Mouse (Mus musculus) heart, postnatal 14 days (tissue): ENCODE results near the gene Mon2. TPM values are rescaled to one million over a fixed set of nuclear protein-coding genes. Genes with fewer than 3 reads are reported as not detected.
"Not testable (repeated sequence)": the region's sequence is repeated elsewhere in the genome, so short reads cannot be mapped to it uniquely, and the experiment has no call there.

Experiments
- DNase-seq, 2 experiments: peaks; one replicate each; pipeline ENCODE4 v3.0.0; 2021 to 2022
- intact Hi-C: fragments of 180-260 bp; cut with DNase I; formaldehyde crosslinking; loops from one replicate; pipeline ENCODE4 v1.15.1; 2025
- total RNA-seq, 2 experiments: library from RNA; stranded (reverse); gene quantifications; 2 replicates each; pipeline ENCODE4 v1.2.3; 2021

Mon2 gene
- total RNA-seq, 2 experiments from 2014 or later = 51.1 to 51.4 TPM

- DNase-seq = no peak
- intact Hi-C loops = no loop called here
Observed at GRCm38 (mm10) chr10:123071997-123072396, 4.3 kb downstream of the Mon2 start.

DNA sequence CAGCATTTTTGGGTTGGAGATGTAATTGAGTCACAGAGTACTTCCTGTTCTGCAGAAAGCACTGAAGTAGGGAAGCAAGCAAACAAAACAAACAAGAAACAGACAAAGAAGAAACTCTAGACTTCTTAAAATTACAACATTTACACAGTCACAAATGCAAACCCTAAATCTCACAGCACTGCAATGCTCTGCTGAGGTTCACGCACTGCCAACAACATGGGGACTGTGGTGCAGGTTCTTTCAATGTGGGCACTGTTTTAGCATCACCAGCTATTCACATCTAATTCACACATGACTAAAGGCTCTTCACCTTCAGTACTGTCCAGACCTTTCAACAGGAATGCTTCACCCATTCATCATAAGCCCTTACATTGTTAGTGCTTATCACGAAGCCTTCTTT, 13.3 kb downstream of the Mon2 start:
- intact Hi-C loops = no loop called here
- no peak for DNase-seq

- DNase-seq = peak; percentile 21 to 31
- intact Hi-C loops = no loop called here
Observed at GRCm38 (mm10) chr10:123060831-123061230, 15.5 kb downstream of the Mon2 start.

DNA sequence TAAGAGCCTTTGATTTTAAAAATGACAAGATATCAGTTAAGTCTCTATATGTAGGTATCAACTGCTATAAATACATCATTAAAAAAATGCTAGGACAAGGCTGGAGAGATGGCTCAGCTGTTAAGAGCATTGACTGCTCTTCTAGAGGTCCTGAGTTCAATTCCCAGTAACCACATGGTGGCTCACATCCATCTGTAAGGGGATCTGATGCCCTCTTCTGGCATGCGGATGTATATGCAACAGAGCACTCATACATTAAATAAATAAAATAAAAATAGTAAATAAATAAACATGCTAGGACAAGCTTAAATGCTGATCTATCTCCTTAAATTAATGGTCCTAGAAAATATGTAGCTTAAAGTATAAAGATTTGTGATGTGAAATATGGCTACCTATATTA, 19.2 kb downstream of the Mon2 start:
- intact Hi-C loops = no loop called here
- DNase-seq = no peak

DNA sequence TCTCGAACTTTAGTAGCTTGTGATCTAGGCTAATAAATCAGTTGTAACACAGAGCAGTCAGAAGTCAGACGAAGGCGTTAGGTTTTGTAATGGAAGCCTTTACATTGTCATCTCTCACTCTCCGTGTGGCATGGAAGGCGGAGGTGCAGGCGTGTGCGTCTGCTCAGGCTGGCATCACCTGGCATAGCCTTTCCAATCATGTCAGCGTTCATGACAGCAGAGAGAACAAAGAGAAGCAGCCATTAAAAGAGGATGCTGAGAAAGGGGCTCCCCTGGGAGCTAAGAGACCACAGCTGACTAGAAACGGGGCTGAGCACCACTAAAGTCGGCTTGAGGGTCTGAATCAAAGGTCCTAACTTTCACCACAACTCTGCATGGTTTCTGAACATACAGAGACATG, 19.8 kb downstream of the Mon2 start:
- intact Hi-C loops = no loop called here
- no peak for DNase-seq

DNA sequence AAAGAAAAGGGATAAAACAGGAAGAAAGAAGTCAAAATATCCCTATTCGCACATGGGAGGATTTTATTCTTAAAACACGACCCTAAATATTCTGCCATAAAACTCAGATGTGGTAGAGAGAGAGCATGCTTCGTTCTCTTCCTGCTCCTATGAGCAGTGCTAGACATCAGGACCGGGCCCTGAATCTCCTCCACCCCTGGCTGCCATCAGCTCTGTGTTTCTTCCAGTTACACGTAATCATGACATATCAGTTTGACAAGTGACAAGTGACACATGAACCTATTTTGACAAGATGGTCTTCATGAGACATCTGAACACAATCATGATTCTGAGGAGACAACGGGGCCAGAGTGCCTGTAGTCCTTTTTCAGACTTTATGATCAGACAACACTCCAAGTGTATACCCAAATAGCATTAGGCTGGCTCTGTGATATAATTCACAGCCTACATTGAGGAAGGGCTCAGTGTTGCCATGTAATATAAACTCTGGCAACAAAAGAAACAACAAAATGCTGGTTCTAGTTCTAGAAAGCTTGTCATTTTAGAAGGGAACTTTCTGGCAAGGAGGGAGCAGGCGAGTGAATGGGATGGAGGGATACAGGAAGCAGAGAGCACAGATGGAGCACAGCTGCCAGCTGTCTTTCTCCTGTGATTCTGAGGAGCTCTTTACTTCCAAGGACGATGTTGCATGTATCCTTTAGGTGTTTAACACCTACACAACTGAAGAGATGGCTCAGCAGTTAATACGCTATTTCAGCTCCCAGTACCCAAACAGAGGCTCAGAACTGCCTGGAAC, 20.9 kb downstream of the Mon2 start:
- intact Hi-C loops = no loop called here
- DNase-seq = no peak

DNA sequence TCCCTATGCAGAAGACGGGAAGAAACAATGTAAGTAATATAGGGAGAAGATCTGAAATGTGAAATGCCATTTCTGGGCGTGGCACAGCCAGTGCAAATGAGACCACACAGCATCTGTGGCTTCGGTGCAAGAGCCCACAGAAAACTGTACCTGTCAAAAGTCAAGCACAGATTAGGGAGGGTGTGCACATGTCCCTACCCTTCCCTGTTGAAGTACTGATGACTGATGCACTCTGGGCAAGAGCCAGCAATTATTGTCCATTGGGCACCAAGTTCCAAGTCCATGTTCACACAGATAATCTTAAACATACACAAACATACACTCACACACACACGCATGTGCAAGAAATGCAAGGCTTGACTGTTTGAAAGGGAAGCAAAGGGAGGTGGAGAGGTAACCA, 22.7 kb downstream of the Mon2 start:
- intact Hi-C loops = no loop called here
- DNase-seq = no peak

DNA sequence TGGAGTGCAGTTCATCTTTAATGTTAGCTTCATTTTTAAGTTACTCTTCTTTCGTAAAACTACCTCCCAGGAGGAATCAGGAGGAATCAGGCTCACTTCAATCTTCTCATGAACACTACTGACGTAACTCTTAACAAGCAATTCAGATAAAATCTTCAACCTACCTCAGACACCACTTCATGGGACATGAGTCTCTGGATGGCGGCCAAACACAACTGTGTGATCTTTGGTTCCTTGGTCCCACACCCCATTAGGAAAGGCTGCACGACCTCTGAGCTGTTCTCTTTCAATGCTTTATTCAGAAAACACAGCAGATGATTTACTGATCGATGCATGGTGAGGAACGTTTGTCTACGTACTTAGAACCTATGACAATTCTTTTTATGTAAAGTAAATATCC, 24.3 kb downstream of the Mon2 start:
- intact Hi-C loops = no loop called here
- DNase-seq = no peak

DNA sequence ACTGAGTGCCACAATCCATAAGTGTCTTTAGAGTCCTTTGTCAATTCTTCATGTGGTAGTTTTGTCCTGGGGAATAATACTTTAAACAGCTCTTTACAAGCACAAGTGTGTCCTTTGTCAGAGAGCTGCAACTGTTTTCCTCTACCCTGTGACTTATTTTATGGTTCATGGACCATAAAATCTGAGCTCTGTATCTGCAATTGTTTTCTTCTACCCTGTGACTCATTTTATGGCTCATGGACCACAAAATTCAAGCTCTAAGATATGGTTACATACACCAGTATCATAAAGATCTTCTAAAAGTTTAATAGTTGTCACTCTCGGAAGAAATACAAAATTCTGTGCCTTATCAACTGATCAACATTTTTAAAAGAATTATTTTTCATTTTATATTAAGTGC, 27.6 kb downstream of the Mon2 start:
- no peak for DNase-seq
- intact Hi-C loops = no loop called here

- no peak for DNase-seq
- intact Hi-C loops = loop anchor here (5.0 kb wide), 1 partner anchor 52 kb away; no protein-coding TSS in a partner anchor
Observed at GRCm38 (mm10) chr10:123039936-123040335, 36.4 kb downstream of the Mon2 start.

- intact Hi-C loops = no loop called here
- DNase-seq = no peak
Observed at GRCm38 (mm10) chr10:123032078-123032646, 44.1 kb downstream of the Mon2 start.

DNA sequence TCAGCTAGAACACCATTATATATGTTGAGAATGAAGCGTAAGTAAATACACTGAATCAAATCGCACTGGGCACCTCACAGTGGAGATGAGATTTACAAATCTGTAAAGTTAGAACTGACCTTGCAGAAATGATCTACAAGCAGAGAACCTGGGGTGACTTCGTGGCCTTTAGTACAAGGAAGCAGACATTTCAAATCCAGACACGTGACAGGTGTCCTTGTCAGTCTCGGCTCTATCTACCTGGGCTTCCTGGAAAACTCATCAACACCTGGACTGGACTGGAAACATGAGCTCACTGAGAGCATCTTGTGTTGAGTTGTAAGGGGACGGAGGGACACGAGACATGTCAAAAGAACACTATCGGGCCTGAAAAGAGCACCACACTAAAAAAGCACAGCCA, 44.9 kb downstream of the Mon2 start:
- intact Hi-C loops = no loop called here
- no peak for DNase-seq

GRCm38 (mm10) chr10:123030589-123030988, 45.7 kb downstream of the Mon2 start:
- intact Hi-C loops = no loop called here
- DNase-seq = no peak

- intact Hi-C loops = no loop called here
- no peak for DNase-seq
Observed at GRCm38 (mm10) chr10:123028949-123029348, 47.4 kb downstream of the Mon2 start.

GRCm38 (mm10) chr10:123026736-123027135, 49.6 kb downstream of the Mon2 start:
- peak in 1 of 2 experiments; percentile 43 for DNase-seq
- intact Hi-C loops = not testable (repeated sequence)

DNA sequence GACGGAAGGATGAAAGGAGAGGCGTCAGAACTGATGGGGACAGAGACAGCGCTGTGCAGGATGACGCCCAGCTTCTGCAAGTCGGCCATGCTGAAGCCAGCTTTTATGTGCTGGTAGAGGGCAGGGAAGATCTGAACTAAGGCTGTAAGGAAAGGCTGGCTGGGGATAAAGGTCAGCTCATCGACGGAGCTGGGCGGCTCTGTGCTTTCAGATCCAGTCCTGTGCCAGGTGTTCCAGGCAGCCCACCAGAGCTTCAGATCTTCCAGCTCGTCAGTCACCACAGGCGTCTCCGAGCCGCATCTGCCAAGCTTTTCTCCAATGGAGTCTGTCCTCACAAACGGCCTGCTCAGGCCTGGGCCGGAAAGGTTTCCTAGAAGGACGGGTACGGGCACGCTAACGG, 62.9 kb downstream of the Mon2 start:
- intact Hi-C loops = no loop called here
- DNase-seq = no peak

DNA sequence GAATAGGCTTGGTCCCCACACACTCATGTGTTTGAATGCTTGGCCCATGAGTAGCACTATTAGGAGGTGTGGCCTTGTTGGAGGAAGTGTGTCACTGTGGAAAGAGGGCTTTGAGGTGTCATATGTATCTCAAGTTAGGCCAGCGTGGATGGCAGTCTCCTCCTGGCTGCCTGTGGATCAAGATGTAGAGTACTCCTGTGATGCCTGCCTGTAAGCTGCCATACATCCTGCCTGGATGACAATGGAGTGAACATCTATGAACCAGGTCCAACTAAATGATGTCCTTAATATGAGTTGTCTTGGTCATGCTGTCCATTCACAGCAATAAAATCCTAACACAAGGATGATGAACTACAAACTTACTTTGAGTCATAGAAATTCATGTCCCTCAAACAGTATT, 64.9 kb downstream of the Mon2 start:
- intact Hi-C loops = no loop called here
- no peak for DNase-seq

DNA sequence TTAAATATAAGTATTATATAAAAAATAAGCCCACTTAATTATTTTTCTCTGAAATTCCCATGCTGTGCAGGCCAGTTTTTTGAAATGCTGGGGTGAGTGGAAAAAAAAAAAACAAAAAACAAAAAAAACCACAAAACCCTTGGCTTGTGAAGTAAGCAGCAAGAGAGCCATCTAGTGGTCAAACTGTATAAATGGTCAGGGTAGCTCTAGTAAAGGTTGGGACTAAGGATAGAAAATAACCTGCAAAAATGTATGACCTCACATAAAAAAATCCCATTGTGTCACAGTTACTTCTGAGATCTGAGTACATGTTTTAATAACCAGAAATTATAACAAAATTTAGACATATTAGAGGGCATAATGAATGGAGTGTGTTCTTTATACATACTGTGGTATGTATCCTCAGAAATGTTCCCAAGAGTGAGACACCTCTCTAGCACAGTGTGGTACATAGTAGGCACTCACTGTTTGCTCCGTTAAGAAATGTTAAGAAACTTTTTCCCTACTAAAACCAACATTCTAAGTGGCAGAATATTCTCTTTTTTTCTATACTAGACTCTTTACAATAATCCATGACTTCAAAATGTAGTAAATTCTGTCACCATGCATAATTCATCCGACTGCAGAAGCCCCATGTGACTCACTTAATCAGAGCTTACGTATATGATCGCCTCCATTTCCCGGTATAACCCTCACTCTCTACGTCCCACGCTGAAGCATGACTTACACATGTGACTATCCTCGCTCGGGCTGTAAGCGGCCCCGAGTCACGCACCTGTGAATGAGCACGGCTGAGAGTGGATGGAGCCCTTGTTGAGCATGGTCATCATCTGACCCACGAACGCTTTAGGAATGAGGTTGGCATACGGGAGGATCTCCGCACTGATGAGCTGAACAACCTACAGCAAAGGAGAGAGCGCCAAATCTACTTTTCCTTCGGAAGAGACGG, 70.8 kb downstream of the Mon2 start:
- intact Hi-C loops = loop anchor here (5.0 to 10.0 kb wide), 2 partner anchors 331 to 453 kb away; partner anchors contain the start of gene Ppm1h
- DNase-seq = no peak

DNA sequence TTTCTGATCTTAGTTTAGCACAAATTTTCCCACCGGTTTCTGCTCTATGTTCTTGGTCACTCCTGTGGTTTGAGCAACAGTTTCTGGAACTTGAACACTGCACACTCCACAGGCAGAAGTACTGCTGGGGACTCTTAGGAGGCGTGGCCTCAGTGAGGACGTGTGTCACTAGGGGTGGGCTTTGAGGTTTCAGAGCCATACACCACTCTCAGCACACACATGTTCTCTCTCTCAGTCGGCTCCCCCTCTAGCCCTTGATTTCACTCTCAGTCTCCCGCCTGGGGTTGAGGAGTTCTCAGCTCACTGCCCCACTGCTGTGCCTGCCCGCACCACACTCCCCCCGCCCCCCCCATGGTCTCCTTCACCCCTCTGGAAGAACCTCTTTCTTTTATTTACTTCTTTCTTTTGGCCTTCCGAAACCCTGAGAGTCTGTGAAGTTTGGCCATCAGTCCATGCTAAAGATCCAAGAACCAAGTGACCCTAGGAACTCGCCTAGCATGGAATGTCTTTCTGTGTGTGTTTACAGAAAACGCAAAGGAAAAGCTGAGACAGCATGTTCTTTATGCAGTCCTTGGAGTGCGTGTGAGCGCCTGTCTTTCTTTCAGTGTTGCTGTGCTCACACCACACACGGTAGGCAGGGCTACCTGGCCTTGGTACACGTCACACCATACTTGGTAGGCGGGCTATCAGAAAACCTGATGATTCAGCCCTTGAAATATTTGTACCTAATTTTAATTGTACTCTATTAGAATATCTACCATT, 71.6 kb downstream of the Mon2 start:
- DNase-seq = no peak
- intact Hi-C loops = loop anchor here (1.0 to 10.0 kb wide), 3 partner anchors 200 to 452 kb away; partner anchors contain the start of gene Ppm1h

DNA sequence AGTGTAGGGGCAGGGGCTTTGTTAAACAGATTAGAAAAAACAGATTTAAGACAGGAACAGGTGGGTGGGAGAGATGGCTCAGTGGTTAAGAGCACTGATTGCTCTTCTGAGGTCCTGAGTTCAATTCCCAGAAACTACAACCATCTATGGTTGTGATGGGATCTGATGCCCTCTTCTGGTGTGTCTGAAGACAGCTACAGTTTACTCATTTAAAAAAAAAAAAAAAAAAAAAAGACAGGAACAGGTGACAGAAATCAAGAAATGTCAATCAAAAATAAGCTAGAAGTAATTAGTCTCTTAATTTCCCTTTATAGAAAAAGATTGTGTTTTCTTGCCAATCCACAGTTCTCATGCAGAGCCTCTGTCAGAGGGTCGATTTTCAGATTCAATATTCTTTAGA, 74.3 kb downstream of the Mon2 start:
- intact Hi-C loops = loop anchor here (10.0 kb wide), 1 partner anchor 327 kb away; the partner anchor contains the start of gene Ppm1h
- DNase-seq = no peak
